24 mouse cellular contexts compared by ENCODE assay signal in the genomic region with DNA sequence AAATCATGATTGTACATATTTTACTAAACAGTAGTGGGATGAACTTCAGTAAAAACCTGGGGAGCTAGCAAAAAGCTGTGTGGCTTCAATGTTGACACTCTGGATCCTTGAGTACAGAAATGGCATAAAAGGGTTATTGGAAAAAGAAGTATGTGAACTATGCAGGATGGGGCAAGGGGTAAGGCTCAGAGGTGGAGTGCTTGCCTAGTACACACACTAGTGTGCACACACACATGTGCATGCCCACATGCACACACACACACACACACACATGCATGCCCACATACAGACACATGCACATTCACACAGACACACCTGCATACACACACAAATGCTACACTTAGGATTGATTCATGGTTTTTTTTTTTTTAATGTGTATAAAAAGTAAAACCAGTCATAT. TPM values are rescaled to one million over a fixed set of nuclear protein-coding genes. Genes with fewer than 3 reads are reported as not detected.
DNase-seq lines count a peak whose midpoint lies in the region; ATAC-seq and TF ChIP-seq lines count a peak whose summit lies in the region.
"Had no signal": no experiment of that assay in that cellular context is flagged by ENCODE, and none has a peak within 500 bp of the region (broad histone marks: within the 10 kb centered on the region; RNA-seq: fewer than 3 reads in every experiment).

No protein-coding gene starts in this region.

- H3K4me1 ChIP-seq in lung, embryonic 14.5 days (ENCODE audit: insufficient read depth) = no peaks in the 10 kb centered on the region; the same call in 1 of the 2 replicates
- H3K4me1 ChIP-seq in lung, embryonic 15.5 days = peaks cover 9% of the 10 kb centered on the region
- H3K4me1 ChIP-seq in lung, embryonic 16.5 days (replicated peaks; ENCODE audit: control insufficient read depth, insufficient read depth, low read length) = peaks cover 7% of the 10 kb centered on the region; the same call in 1 of the 2 replicates
- H3K4me1 ChIP-seq in megakaryocyte, embryonic 14.5 days = peaks cover 37% of the 10 kb centered on the region

- H3K9ac ChIP-seq in lung, embryonic 14.5 days = no peak overlapping the region
- no peak overlapping the region for H3K9ac ChIP-seq in lung, embryonic 15.5 days
- H3K9ac ChIP-seq in lung, embryonic 16.5 days (ENCODE audit: low read length) = no peak overlapping the region

- no peak overlapping the region for H3K4me3 ChIP-seq in lung, embryonic 14.5 days (ENCODE audit: low read depth, low read length)
- no peak overlapping the region for H3K4me3 ChIP-seq in lung, embryonic 15.5 days
- H3K4me3 ChIP-seq in lung, embryonic 16.5 days (ENCODE audit: low read length) = no peak overlapping the region
- H3K4me3 ChIP-seq in megakaryocyte, embryonic 14.5 days (replicated peaks) = peak overlapping the region; percentile 28

- no peaks in the 10 kb centered on the region for H3K27me3 ChIP-seq in lung, embryonic 14.5 days (ENCODE audit: insufficient read depth, low read length)
- no peaks in the 10 kb centered on the region for H3K27me3 ChIP-seq in lung, embryonic 15.5 days
- H3K27me3 ChIP-seq in lung, embryonic 16.5 days (ENCODE audit: control insufficient read depth, insufficient read depth, low read depth, low read length) = no peaks in the 10 kb centered on the region
- peaks cover 8% of the 10 kb centered on the region for H3K27me3 ChIP-seq in megakaryocyte, embryonic 14.5 days (replicated peaks)
- H3K27me3 ChIP-seq: CH12.LX, Patski had no signal

- H3K27ac ChIP-seq in lung, embryonic 14.5 days (ENCODE audit: low read depth) = no peak overlapping the region
- H3K27ac ChIP-seq in lung, embryonic 15.5 days = no peak overlapping the region
- H3K27ac ChIP-seq in lung, embryonic 16.5 days (ENCODE audit: low read length) = peak overlapping the region; percentile 57

- H3K36me3 ChIP-seq in lung, embryonic 14.5 days (ENCODE audit: insufficient read depth) = no peaks in the 10 kb centered on the region
- no peaks in the 10 kb centered on the region for H3K36me3 ChIP-seq in lung, embryonic 15.5 days
- H3K36me3 ChIP-seq in lung, embryonic 16.5 days (ENCODE audit: control insufficient read depth, insufficient read depth, low read length) = no peaks in the 10 kb centered on the region
- H3K36me3 ChIP-seq in megakaryocyte, embryonic 14.5 days (replicated peaks; ENCODE audit: low read length) = no peaks in the 10 kb centered on the region
- H3K36me3 ChIP-seq: G1E had no signal

- DNase-seq in lung, embryonic 14.5 days = no peak
- no peak for DNase-seq in lung, postnatal 10 days
- DNase-seq in lung, postnatal 25 days (ENCODE audit: low spot score) = no peak
- DNase-seq in lung, postnatal 4 days = no peak
- DNase-seq: adrenal gland, adult 2 months; adrenal gland, adult 8-10 months; adrenal gland, postnatal 10 days; adrenal gland, postnatal 14 days; adrenal gland, postnatal 25 days; adrenal gland, postnatal 36 days; B cell, adult 2 months; cerebellum, adult 11 months; cerebellum, adult 11-12 months had no signal

- TF ChIP-seq CTCF in lung, embryonic 14.5 days (IDR thresholded peaks at IDR 0.05; ENCODE audit: low read depth) = no peak

- peak; percentile 55; the same call in 1 of the 2 replicates for ATAC-seq in lung, embryonic 14.5 days (ENCODE audit: insufficient read depth)
- ATAC-seq in lung, embryonic 15.5 days (ENCODE audit: borderline replicate concordance, extremely low read depth, low FRiP score, low TSS enrichment) = peak; percentile 37; the same call in 1 of the 2 replicates
- ATAC-seq in lung, embryonic 16.5 days (ENCODE audit: low read depth) = peak; percentile 79; the same call in 1 of the 2 replicates
- ATAC-seq in megakaryocyte, adult 5-6 weeks (ENCODE audit: poor library complexity, severe bottlenecking) = no peak
- ATAC-seq: activated CD4-positive, CD25-positive, alpha-beta regulatory T cell, adult 4 months; CD4-positive, CD25-positive, alpha-beta regulatory T cell, adult 4 months; Patski had no signal

- H3K4me2 ChIP-seq in lung, embryonic 14.5 days = no peak overlapping the region
- no peak overlapping the region for H3K4me2 ChIP-seq in lung, embryonic 15.5 days
- H3K4me2 ChIP-seq in lung, embryonic 16.5 days (ENCODE audit: low read depth, low read length) = no peak overlapping the region

- H3K9me3 ChIP-seq in lung, embryonic 14.5 days (ENCODE audit: low read depth, low read length) = no peaks in the 10 kb centered on the region
- no peaks in the 10 kb centered on the region for H3K9me3 ChIP-seq in lung, embryonic 15.5 days
- H3K9me3 ChIP-seq in lung, embryonic 16.5 days (ENCODE audit: control insufficient read depth, low read length) = no peaks in the 10 kb centered on the region
- H3K9me3 ChIP-seq in megakaryocyte, embryonic 14.5 days = no peaks in the 10 kb centered on the region

RNA-seq across cellular contexts. Expression of a gene that starts 24.8 kb away (rescaled TPM):
- polyA plus RNA-seq in lung, embryonic 14.5 days (2014; fragmentation: Nextera tagmentation; extraction: Ambion mirVana) = 2.2 and 2.3 TPM in 2 replicates
- polyA plus RNA-seq in lung, embryonic 15.5 days (2015; fragmentation: Nextera tagmentation; extraction: Ambion mirVana) = 4.1 and 7.4 TPM in 2 replicates
- 7.3 and 11.4 TPM in 2 replicates for polyA plus RNA-seq in lung, embryonic 16.5 days (2015; fragmentation: Nextera tagmentation; extraction: Ambion mirVana)
- 0.76 TPM in 1 of 2 replicates, not detected in the other for polyA plus RNA-seq in megakaryocyte, embryonic 14.5 days (2012; ENCODE audit: insufficient read depth, low replicate concordance)
- total RNA-seq in megakaryocyte, adult 5-6 weeks (2015) = 8.3 and 10.2 TPM in 2 replicates
- total RNA-seq in megakaryocyte, adult 5-6 weeks (2017) = 6.8 TPM in 2 replicates
- total RNA-seq: CH12.LX, G1E, MEL had no signal
- polyA plus RNA-seq: activated CD4-positive, CD25-positive, alpha-beta regulatory T cell, adult 4 months; C2C12; CD4-positive, CD25-positive, alpha-beta regulatory T cell, adult 4 months; G1E had no signal
